Mouse (Mus musculus) heart, embryonic 11.5 days (tissue): ENCODE measurements around the gene Ptpn11. TPM values are rescaled to one million over a fixed set of nuclear protein-coding genes. Genes with fewer than 3 reads are reported as not detected.

Experiments
- ATAC-seq: fragments of 200-750 bp; cut with Nextera tagmentation; replicated peaks from 2 replicates; pipeline ENCODE4 v1.8.0; 2017; ENCODE audit warnings: moderate library complexity; ENCODE audit not compliant: insufficient number of reproducible peaks, low FRiP score, low TSS enrichment
- H3K27ac ChIP-seq: fragments of 300-500 bp; sonication (generic); 2 replicates; pipeline ENCODE4 v1.5.1; 2014; ENCODE audit warnings: mild to moderate bottlenecking, low read depth, low read length
- H3K27me3 ChIP-seq: fragments of 300-500 bp; sonication (generic); 2 replicates; pipeline ENCODE4 v1.6.1; 2014; ENCODE audit warnings: mild to moderate bottlenecking, low read length, mixed read lengths; ENCODE audit not compliant: control insufficient read depth, insufficient read depth
- H3K36me3 ChIP-seq: fragments of 300-500 bp; sonication (generic); 2 replicates; pipeline ENCODE4 v1.6.1; 2014; ENCODE audit warnings: mild to moderate bottlenecking, low read length, moderate library complexity, mixed read lengths; ENCODE audit not compliant: control insufficient read depth, insufficient read depth
- H3K4me1 ChIP-seq: fragments of 300-500 bp; sonication (generic); 2 replicates; pipeline ENCODE4 v1.6.1; 2014; ENCODE audit warnings: low read length; ENCODE audit not compliant: control insufficient read depth, insufficient read depth
- H3K4me2 ChIP-seq: fragments of 300-500 bp; sonication (generic); 2 replicates; pipeline ENCODE4 v1.6.1; 2014; ENCODE audit warnings: mild to moderate bottlenecking, moderate library complexity
- H3K4me3 ChIP-seq: fragments of 300-500 bp; sonication (generic); 2 replicates; pipeline ENCODE4 v1.5.1; 2014; ENCODE audit warnings: low read depth, low read length
- H3K9ac ChIP-seq: fragments of 300-500 bp; sonication (generic); 2 replicates; pipeline ENCODE4 v1.6.1; 2014; ENCODE audit warnings: mild to moderate bottlenecking, low read depth, low read length, moderate library complexity
- H3K9me3 ChIP-seq: fragments of 300-500 bp; sonication (generic); replicated peaks from 2 replicates; pipeline ENCODE4 v1.6.1; 2016; ENCODE audit warnings: low read length; ENCODE audit not compliant: control insufficient read depth
- WGBS: fragments of 180-500 bp; shearing (Covaris S2); extraction: QIAGEN DNeasy Blood & Tissue Kit; methylation state at CpG from one replicate; pipeline ENCODE4 v1.1.7; 2014; ENCODE audit not compliant: insufficient replicate concordance; 5-methylcytosine and 5-hydroxymethylcytosine counted together
- polyA plus RNA-seq: library from polyadenylated mRNA; unstranded; fragments of >200 nt; fragmentation: Nextera tagmentation; extraction: Ambion mirVana; gene quantifications from 2 replicates; pipeline ENCODE4 v1.2.1, GENCODE M21; 2014

Ptpn11 gene
- polyA plus RNA-seq, 1 experiment from 2014 or later: 33.8 TPM

DNA sequence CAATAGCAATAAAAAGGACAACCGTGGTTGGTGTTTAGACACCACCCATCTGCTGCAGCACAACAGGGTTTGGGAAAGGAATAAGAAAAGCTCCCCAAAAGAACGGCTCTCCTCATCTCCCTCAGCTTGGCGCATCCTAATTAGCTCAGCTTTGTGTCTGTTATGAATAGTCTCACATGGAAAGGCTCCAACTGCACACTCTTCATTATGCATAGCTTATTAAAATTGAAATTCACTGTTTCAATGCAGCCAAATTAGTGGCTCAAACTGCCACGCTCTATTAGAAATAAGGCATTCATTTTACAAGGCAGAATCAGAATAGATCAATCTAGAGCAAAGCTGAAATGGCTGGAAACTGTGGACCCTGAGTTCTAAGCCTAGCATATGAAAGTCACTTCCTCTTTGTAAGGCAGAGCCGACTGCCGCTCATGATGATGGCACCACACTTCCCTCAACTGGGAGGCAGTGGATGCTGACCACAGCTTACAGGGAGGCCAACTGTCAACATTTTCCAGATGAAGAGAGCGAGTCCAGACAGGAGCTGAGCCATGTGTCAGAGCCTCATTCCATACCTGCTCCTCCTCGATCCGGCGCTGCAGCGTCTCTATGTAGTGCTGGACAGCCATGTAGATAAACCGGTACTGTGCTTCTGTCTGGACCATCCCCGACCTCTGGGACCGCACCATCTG is 48.6 kb downstream of the Ptpn11 start:
- Histone ChIP-seq H3K9ac (no peak overlapping the region), H3K4me1 (0 out of 2 replicates have a peak, but pooled peaks cover 10% of the 10 kb centered on the region), H3K4me3 (no peak overlapping the region), H3K27me3 (no peaks in the 10 kb centered on the region), H3K4me2 (no peak overlapping the region), H3K27ac (no peak overlapping the region), H3K36me3 (peaks cover 27% of the 10 kb centered on the region), H3K9me3 (no peaks in the 10 kb centered on the region)
- 89% methylated on average over 14 of the region's 14 CpGs for WGBS
- ATAC-seq: no peak

- no peak for ATAC-seq
- Histone ChIP-seq H3K4me2 (no peak overlapping the region), H3K36me3 (peaks cover 36% of the 10 kb centered on the region), H3K4me1 (0 out of 2 replicates have a peak, but pooled peaks cover 4% of the 10 kb centered on the region), H3K9ac (no peak overlapping the region), H3K4me3 (no peak overlapping the region), H3K27me3 (no peaks in the 10 kb centered on the region), H3K9me3 (no peaks in the 10 kb centered on the region), H3K27ac (no peak overlapping the region)
- WGBS: 68% methylated on average over 7 of the region's 7 CpGs
These were observed 50.9 kb downstream of the Ptpn11 start for GRCm38 (mm10) chr5:121140276-121140675.

DNA sequence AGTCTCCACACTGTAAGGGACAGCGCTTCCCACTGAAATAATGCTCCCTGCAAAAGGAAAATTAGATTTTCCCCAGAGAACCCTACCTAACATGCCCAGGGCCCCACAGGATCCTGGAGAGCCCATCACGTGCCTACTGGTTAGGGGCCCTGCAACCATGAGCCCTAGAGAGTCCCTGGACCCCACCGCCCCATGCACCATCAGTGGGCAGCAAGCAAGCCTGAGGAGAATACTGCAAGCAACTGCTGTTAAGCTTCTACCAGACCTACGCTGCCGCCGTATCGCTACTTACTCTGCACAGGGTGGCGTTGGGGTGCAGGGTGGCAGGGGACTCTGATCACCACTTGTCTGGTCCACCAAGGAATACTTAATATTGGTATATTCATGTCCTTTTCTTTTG is 54.1 kb downstream of the Ptpn11 start:
- Histone ChIP-seq H3K36me3 (peaks cover 48% of the 10 kb centered on the region), H3K4me3 (no peak overlapping the region), H3K9me3 (no peaks in the 10 kb centered on the region), H3K27me3 (no peaks in the 10 kb centered on the region), H3K9ac (no peak overlapping the region), H3K4me1 (no peaks in the 10 kb centered on the region), H3K27ac (no peak overlapping the region), H3K4me2 (no peak overlapping the region)
- no peak for ATAC-seq
- 91% methylated on average over 8 of the region's 8 CpGs for WGBS

DNA sequence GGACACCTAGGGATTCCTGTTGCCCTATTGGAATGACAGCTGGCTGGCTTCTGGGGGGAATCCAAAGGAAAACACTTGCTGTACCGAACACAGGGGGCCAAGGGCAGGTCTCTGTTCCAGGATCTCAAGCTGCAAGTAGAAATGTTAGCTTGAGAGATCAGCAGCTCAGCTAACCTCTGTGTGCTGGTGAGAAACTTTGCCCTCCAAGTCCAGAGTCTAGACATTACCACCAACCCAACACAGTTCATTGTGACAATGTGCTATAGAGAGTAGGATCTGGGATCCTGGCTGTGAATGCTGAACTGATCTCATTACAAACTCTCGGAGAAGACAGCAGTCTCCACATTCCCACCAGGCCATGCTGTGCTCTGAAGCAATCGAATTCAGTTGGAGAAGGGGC is 59.4 kb downstream of the Ptpn11 start:
- Histone ChIP-seq H3K27me3 (no peaks in the 10 kb centered on the region), H3K9me3 (no peaks in the 10 kb centered on the region), H3K4me3 (no peak overlapping the region), H3K9ac (no peak overlapping the region), H3K4me1 (no peaks in the 10 kb centered on the region), H3K27ac (no peak overlapping the region), H3K4me2 (no peak overlapping the region), H3K36me3 (peaks cover 47% of the 10 kb centered on the region)
- 86% methylated on average over 3 of the region's 3 CpGs for WGBS
- no peak for ATAC-seq

DNA sequence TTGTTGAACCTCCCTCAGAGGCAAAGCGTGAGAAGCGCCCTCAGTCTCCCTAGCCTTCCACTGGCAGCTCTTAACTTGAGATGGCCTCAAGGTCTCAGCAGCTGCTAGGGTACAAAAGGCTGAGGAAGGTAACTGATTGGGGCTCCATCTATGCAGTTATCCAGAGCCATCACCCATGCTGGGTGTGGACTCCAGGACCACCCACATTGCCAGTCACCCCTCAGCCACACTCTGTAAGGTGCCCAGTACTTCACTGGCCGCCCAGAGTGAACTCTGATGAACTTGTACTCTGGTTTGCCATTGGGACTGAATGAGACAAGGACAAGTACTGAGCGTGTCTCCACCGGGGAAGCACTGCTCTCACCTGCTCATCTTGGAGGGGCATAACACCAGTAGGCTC is 61.9 kb downstream of the Ptpn11 start:
- no peaks in the 10 kb centered on the region for H3K27me3 ChIP-seq
- WGBS: 87% methylated on average over 5 of the region's 5 CpGs
- no peaks in the 10 kb centered on the region for H3K9me3 ChIP-seq
- H3K4me1 ChIP-seq: no peaks in the 10 kb centered on the region
- H3K4me3 ChIP-seq: no peak overlapping the region
- H3K9ac ChIP-seq: no peak overlapping the region
- H3K36me3 ChIP-seq: peaks cover 30% of the 10 kb centered on the region
- no peak overlapping the region for H3K4me2 ChIP-seq
- ATAC-seq: no peak
- no peak overlapping the region for H3K27ac ChIP-seq

GRCm38 (mm10) chr5:121126051-121126450 is 65.1 kb downstream of the Ptpn11 start:
- no peaks in the 10 kb centered on the region for H3K27me3 ChIP-seq
- peaks cover 8% of the 10 kb centered on the region for H3K36me3 ChIP-seq
- no peaks in the 10 kb centered on the region for H3K4me1 ChIP-seq
- no peak overlapping the region for H3K4me3 ChIP-seq
- ATAC-seq: no peak
- no peak overlapping the region for H3K9ac ChIP-seq
- WGBS: 73% methylated on average over 2 of the region's 2 CpGs
- no peak overlapping the region for H3K4me2 ChIP-seq
- H3K9me3 ChIP-seq: no peaks in the 10 kb centered on the region
- H3K27ac ChIP-seq: no peak overlapping the region

DNA sequence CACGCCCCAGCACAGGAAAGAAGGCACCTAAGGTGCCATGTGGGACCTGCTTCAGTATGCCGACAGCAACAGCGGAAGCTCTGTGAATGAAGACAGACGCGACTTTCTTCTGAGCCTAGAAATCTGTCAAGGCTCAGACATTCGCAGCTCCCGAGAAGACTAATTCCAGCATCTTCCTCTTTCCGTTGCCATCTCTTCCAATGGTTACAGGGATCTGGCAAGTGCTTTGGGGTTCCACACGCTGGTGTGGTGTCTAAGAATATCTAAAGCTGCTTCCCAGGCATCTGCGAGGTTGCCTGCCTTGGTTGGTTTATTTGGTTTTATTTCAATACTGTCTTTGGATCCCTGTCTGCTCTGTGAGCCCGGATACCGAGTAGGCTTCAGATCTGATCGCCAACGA is 65.6 kb downstream of the Ptpn11 start:
- Histone ChIP-seq H3K4me2 (no peak overlapping the region), H3K9ac (no peak overlapping the region), H3K4me1 (no peaks in the 10 kb centered on the region), H3K36me3 (peaks cover 8% of the 10 kb centered on the region), H3K9me3 (no peaks in the 10 kb centered on the region), H3K4me3 (no peak overlapping the region), H3K27me3 (no peaks in the 10 kb centered on the region), H3K27ac (no peak overlapping the region)
- no peak for ATAC-seq
- WGBS: 83% methylated on average over 14 of the region's 14 CpGs

GRCm38 (mm10) chr5:121124208-121125185 is 66.7 kb downstream of the Ptpn11 start:
- H3K27me3 ChIP-seq: no peaks in the 10 kb centered on the region
- H3K27ac ChIP-seq: no peak overlapping the region
- H3K4me1 ChIP-seq: no peaks in the 10 kb centered on the region
- peaks cover 4% of the 10 kb centered on the region for H3K36me3 ChIP-seq
- no peak for ATAC-seq
- no peaks in the 10 kb centered on the region for H3K9me3 ChIP-seq
- H3K9ac ChIP-seq: no peak overlapping the region
- WGBS: 84% methylated on average over 5 of the region's 5 CpGs
- H3K4me3 ChIP-seq: no peak overlapping the region
- no peak overlapping the region for H3K4me2 ChIP-seq
